Mouse (Mus musculus): Measurements from ENCODE around the gene Cdc42ep2.
"Not testable (repeated sequence)": the region's sequence is repeated elsewhere in the genome, so short reads cannot be mapped to it uniquely, and the experiment has no call there.

The Cdc42ep2 gene

DNA sequence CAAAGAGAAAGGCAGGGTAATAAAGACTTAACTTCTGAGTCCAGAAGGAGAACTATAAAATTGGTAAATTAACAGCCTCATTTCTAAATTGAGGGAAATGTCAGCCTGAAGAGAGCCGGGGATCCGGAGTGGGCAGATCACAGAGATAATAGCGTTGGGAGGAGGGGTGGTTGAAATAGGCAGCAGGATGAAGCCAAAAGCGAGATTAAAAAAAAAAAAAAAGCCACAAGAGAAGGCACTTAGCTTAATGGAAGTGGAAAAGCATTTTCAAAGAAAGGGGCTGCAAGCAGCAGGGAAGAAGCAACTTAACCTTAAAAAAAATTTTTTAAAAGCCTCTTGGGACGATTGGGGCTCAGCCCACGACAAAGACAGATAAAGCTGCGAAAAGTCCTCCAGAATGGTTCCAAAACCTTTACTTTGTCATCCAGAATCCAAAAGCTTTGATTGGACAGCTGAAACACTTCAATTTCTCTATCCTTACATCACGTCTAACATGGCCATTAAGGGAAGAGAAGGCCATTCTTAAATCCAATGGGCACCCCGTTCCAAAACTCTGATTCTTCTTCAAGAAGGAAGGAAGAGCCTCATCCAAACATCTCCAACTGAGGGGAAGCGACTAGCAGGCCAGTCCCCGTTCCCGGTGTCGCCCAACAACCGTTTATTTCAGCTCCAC is 13.1 kb downstream of the Cdc42ep2 start:
- no peak for DNase-seq

DNA sequence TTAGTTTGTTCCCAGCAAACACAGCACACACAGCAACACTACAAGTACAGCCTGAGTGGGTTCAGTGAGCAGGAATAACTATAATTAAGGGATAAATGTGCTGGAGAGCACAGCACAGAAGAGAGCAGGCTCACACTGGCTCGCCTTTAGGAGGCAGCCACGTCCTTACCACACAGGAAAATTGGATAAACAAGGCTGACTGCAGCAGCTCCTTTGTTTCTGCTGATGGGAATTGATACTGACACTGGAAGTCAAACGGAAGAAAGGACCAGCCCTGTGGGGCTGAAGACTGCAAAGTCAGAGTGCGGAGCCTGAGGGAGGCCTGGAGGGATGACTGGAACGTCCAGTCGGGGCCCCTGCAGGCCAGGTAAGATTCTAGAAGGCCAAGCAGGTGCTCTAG is 14.4 kb downstream of the Cdc42ep2 start:
- DNase-seq = no peak

- DNase-seq = no peak
These were observed 17.3 kb downstream of the Cdc42ep2 start for GRCm38 (mm10) chr19:5907275-5907674.

- peak; percentile 95 for DNase-seq
These were observed 30.5 kb downstream of the Cdc42ep2 start, which contains the start of gene Tigd3 for GRCm38 (mm10) chr19:5894002-5894678. Gene Tigd3, minus strand, starts transcription at chr19:5894149.

- DNase-seq = peak; percentile 36
These were observed 31.2 kb downstream of the Cdc42ep2 start for GRCm38 (mm10) chr19:5893282-5894001.

GRCm38 (mm10) chr19:5892735-5893134 is 31.9 kb downstream of the Cdc42ep2 start:
- no peak for DNase-seq

DNA sequence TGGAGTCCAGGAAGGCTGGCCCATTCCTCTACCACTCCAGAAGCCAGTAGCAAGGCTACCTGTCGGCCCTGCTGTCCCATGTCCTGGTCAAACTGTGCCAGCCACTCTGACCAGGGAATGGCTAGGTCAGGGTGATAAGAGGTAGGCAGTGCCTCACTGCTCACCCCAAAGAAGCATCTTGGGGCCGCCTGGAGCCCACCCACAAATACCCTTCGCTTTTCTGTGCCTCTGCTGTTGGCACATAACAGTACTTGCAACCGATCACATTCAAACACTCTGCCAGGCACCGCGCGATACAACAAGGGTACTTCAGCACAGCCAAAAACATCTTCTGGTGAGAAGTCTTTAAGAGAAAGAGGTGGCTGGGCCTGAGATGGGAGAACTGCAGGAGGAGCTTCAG is 32.4 kb downstream of the Cdc42ep2 start:
- DNase-seq = no peak

DNA sequence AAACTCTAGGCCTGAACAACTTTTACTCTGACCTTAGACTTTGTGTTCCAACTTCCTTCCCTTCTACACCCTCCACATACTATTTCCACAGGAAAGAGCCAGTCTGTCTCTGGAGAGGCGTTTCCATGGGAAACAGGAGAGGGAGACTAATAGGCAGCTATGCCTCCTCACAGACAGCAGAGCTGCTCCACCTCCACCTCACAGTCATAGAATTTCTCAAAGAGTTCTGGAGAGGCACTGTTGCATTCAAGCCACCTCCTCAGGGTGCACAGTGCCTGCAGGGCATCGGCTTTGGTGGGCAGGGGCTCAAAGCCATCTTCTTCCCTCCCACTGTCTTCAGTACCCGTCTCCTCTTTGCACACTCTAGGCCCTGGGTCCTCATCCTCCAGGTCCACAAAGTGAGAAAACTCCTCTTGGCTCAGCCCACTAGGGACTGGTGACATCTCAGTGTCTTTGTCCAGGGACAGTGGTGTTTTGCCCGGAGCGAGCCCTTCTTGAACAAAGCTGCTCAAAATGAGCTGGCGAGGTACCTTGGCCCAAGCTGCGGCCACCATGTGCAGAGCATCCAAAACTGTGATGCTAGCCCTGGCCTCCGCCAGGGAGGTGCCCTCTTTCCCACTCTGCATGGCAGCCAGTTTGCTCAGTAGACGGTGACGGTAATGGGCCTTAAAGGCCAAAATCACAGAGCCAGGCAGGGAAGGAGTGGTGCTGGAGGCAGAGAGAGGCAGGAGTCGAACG is 32.9 kb downstream of the Cdc42ep2 start:
- DNase-seq = no peak

DNA sequence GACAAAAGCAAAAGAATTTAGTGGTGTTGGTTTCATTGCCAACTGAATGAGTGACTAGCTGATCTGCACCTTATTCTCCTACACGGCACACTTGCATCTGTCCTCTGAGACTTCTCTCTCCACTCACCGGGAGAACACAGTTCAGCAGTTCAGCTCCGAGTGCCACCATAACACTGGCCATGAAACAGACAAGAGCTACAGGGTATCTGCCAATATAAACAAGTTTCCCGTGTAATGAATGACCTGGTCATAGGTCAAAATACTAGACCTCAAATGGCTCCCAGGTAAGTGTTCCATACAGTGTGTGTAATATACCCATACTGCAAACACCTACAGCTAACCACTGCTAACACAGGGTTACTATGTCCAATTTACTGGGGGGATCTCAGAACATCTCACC is 35.4 kb downstream of the Cdc42ep2 start:
- no peak for DNase-seq

- no peak for DNase-seq
These were observed 37.3 kb downstream of the Cdc42ep2 start for GRCm38 (mm10) chr19:5887234-5887815.

- DNase-seq = no peak
These were observed 38.8 kb downstream of the Cdc42ep2 start for GRCm38 (mm10) chr19:5885838-5886237.

DNA sequence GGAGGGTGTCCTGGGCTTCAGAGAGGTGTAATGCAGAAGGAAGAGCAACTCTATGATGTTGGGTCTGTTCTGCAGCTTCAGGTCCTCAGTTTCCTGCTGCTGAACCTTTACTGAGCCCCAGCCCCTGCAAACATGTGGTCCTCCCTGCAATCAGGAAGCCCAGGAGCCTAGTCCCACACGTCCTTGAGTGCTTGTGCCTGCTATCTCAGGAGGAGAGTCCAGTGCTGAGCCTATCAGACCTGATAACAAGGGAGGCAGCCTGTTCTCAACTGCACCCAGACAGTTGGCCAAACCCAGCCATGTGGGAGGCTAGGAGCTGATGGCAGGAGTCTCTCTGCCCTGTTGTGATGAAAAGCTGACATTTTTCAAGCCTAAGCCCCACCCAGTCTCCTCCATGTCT is 40.7 kb downstream of the Cdc42ep2 start:
- DNase-seq = no peak

GRCm38 (mm10) chr19:5882079-5882478 is 42.5 kb downstream of the Cdc42ep2 start:
- not testable (repeated sequence) for DNase-seq

DNA sequence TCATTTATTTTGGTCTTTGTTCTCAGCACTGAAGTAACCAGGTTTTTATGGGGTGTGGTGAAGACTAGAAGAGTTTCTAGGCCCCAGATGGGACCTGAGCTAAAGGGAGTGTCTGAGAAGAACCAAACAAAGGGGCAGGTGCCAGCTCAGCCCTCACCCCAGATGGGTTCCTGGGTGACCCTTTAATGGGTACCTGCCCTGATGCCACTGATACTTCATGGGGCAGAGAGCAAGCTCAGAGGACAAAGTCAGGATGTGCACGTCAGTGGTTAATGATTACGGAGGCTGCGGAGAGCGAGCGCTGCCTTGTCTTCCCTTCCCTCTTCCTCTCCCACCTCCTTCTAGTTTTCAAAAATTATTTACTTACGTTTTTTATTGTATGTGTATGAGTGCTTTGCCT is 43.5 kb downstream of the Cdc42ep2 start:
- no peak for DNase-seq

- no peak for DNase-seq
These were observed 44.9 kb downstream of the Cdc42ep2 start for GRCm38 (mm10) chr19:5879735-5880134.

DNA sequence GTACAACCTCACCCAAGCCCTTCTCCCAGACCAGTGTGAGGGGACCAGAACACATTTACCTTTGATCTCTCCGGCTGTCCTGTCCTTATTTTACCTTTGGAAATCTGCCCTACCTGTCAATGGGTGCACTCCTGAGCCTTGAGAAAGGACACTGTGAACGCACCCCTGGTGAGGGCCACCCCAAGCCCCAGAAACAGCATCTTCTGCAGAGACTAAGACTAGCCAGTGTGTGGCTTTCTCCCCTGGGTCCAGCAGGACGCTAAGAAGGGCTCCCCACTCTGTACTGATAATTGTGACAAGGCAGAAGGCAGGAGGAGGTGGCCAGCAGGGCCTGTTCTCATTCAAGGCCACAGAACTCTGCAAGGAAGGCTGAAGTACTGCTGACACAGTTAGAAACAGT is 45.7 kb downstream of the Cdc42ep2 start:
- no peak for DNase-seq

DNA sequence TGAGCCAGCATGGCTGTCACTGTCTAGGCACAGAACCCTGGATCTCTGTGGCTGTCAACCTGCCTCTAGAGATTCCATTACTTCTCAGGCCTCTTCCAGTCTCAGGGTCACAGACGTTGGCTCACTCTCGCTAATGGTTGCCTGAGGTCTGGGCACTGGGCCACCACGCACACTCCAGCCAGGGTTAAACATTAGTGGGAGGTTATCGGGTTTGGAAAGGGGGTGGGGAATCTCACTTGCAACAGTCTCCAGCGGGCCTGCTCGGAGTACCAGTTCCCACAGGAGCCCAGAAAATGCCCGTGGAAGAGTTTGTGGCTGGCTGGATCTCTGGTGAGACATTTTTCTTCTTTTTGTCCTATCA is 46.3 kb downstream of the Cdc42ep2 start:
- DNase-seq = no peak

DNA sequence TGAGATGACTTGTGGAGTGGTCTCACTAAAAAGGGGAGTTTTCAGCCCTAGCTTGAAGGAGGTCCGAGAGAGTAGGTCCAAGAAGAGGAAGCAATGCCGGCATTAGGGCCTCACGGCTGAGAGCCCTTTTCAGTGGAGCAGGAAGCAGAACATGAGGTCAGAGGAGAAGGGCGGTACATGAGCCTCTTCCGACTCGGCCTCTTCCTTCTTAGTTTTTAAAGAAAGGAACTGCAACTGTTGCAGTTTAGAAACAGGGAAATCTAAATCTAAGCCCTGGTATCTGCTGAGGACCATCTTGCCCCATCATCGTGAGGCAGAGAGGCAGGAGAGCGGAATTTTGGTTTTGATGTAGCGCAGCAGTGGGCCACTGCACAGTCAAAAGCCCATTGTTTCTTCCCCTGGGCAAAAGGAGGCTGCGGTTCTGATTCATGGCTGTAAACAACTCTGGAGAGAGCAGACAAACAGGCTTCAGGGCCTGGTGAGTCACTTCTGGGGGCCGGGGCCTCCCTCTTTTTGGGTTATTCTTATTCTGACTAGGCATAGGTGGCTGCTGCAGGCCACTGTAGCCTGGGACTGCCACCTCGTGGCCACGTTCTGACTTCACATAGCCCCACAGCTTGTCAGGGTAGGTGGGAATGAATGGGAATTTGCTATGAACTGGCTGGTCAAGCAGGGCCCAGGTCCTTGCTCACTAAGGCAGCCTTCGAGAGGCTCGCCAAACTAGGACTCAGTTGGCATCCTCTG is 46.8 kb downstream of the Cdc42ep2 start, which contains the start of gene Slc25a45:
Slc25a45 (plus strand) TSS at position 191 of the 744 bp plus-strand sequence.
- DNase-seq = peak; percentile 65

DNA sequence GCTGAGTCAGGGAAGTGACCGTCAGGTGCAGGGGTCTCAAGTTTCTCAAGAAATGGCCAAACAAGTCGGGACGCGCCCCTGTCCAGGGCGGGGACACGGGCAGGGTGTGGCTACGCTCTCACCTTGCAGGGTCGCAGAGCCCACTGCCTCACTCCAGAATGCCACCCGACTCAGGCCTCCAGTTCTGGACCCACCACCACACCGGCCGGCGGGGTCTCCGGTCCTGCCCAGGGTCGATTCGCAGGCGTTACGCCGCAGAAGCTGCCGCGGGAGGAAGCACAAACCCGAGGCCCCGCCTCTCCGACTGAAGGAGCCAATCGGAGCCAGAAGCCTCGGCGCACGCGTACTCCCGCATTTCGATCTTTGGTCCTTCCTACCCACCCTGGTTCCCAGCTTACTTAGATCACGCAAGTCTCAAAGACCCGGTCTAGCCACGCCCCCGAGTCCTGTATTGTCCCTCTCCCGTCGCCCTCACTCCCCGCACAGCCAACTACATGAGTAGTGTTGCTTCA is 49.6 kb downstream of the Cdc42ep2 start, which contains the start of gene Frmd8:
Frmd8 (minus strand) TSS at position 306 of the 512 bp plus-strand sequence.
- peak; percentile 92 for DNase-seq

DNA sequence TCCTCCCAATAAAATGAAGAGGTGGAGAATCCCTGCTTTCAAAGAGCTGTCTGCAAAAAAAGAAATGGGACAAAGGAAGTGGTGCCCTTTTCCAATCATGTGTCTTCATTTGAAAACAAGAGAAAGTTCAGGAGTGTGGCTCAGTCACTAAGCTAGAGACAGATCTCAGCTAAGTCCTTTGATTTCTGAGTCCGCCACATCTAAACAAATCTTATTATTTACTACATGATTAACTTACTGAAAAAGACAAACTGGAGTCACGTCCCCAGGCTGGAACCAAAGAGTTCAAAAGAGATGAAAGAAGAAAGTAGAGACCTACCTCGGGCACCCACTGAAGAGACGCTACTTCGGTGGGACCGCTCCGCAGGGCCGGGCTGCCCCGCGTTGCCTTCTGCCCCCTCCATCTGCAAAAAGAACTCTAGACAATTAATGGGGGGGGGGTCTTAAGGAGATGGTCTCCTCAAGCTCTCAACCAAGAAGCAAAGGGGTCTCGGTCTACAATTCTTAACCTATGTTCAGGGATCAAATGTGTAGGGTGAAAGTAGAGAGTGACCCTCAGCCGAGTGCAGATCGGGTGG is 50.1 kb downstream of the Cdc42ep2 start:
- no peak for DNase-seq

DNA sequence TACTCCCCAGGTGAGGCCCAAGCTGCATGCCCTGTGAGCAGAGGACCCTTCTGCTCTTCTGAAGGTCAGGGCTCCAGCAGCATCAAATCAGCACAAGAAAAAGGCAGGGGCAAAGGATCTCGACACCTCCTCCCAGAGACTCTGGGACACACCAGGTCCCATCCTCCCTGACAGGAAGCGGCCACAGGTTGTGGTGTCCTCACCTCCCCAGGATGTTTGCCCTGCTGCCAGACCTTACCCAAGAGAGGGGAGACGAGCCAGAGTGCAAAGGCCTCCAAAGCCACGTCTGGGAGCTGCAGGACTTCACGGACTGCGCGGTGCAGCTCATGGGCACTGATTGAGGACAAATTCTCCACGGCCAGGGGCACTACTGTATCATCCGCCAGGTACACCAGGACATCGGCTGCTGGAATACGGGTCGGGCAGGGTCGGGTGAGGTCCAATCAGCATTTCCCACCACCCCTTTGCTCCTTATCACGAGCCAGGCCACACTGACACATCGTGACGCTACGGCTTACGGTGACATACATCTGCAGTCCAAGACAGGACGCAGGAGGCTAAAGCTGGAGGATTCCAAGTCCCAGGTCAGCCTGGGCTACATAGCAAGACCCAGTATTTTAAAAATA is 51.6 kb downstream of the Cdc42ep2 start:
- DNase-seq = no peak

Data from cerebellum, adult 8-10 months (tissue).